Mouse (Mus musculus) CH12.LX (cell line): ENCODE measurements around the gene Spta1. TPM values are rescaled to one million over a fixed set of nuclear protein-coding genes. Genes with fewer than 3 reads are reported as not detected.

Experiments
- DNase-seq: peaks from one replicate; pipeline ENCODE4 v3.0.0-alpha.2; 2013; ENCODE audit errors: extremely low read depth
- H3K27ac ChIP-seq: 2 replicates; pipeline ENCODE4 v1.5.1; 2012; ENCODE audit warnings: low read depth, mild to moderate bottlenecking, control low read depth, moderate library complexity; ENCODE audit not compliant: insufficient read depth
- H3K27me3 ChIP-seq: replicated peaks from 2 replicates; pipeline ENCODE3; 2012; ENCODE audit warnings: inconsistent platforms
- H3K36me3 ChIP-seq, 2 experiments: replicated peaks in 1 of 2; 2 replicates each; pipeline versions ENCODE3 to v1.6.1; 2012; ENCODE audit warnings: inconsistent platforms in 1 of 2, low read length in 1 of 2, mild to moderate bottlenecking in 1 of 2, mixed read lengths in 1 of 2, moderate library complexity in 1 of 2; ENCODE audit not compliant: control insufficient read depth in 1 of 2, insufficient read depth in 1 of 2
- H3K4me1 ChIP-seq, 2 experiments: 2 replicates each; pipeline ENCODE4 v1.6.1; 2012; ENCODE audit warnings: inconsistent platforms in 1 of 2, moderate library complexity in 1 of 2; ENCODE audit not compliant: insufficient read depth in 2 of 2, control insufficient read depth in 1 of 2
- H3K4me2 ChIP-seq: 2 replicates; pipeline ENCODE4 v1.6.1; 2012; ENCODE audit warnings: low read depth, mild to moderate bottlenecking, control low read depth; ENCODE audit not compliant: poor library complexity, insufficient read depth, severe bottlenecking
- H3K4me3 ChIP-seq, 3 experiments: fragments of 150-350 bp in 1 of 3; sonication (generic) in 1 of 3; replicated peaks in 1 of 3; 2 replicates each; pipeline versions ENCODE3 to v1.5.1; 2011 to 2012; ENCODE audit warnings: low read depth in 2 of 3, low read length in 2 of 3, mild to moderate bottlenecking in 2 of 3, moderate library complexity in 2 of 3, control low read depth in 1 of 3, improper control_type of control experiment in 1 of 3, inconsistent platforms in 1 of 3, mixed read lengths in 1 of 3; ENCODE audit not compliant: poor library complexity in 1 of 3
- H3K79me2 ChIP-seq: replicated peaks from 2 replicates; pipeline ENCODE4 v1.6.1; 2012; ENCODE audit warnings: mild to moderate bottlenecking, moderate library complexity; ENCODE audit not compliant: control insufficient read depth, poor library complexity, insufficient read depth, severe bottlenecking; ENCODE audit errors: extremely low read depth
- H3K9ac ChIP-seq: 2 replicates; pipeline ENCODE4 v1.6.1; 2012; ENCODE audit warnings: low read depth, mild to moderate bottlenecking, control low read depth, moderate library complexity; ENCODE audit not compliant: insufficient read depth
- H3K9me3 ChIP-seq: replicated peaks from 2 replicates; pipeline ENCODE3; 2012; ENCODE audit warnings: low read length, inconsistent platforms, mixed read lengths
- JUN ChIP-seq: IDR thresholded peaks from 2 replicates; pipeline ENCODE4 v1.6.1; 2011; ENCODE audit warnings: low read depth, mild to moderate bottlenecking, low read length, improper control_type of control experiment, moderate library complexity; ENCODE audit not compliant: insufficient read depth
- MAFK ChIP-seq: IDR thresholded peaks from 2 replicates; pipeline ENCODE4 v1.6.1; 2011; ENCODE audit warnings: low read length, improper control_type of control experiment; ENCODE audit not compliant: insufficient replicate concordance
- MEF2A ChIP-seq: IDR thresholded peaks from 2 replicates; pipeline ENCODE4 v1.6.1; 2014; ENCODE audit warnings: low read depth, mild to moderate bottlenecking, inconsistent platforms, low read length, improper control_type of control experiment, borderline replicate concordance
- RAD21 ChIP-seq: IDR thresholded peaks from 2 replicates; pipeline ENCODE4 v1.6.1; 2011; ENCODE audit warnings: low read depth, mild to moderate bottlenecking, low read length, improper control_type of control experiment, moderate library complexity
- RCOR1 ChIP-seq: conservative IDR thresholded peaks from 2 replicates; pipeline ENCODE4 v1.6.1; 2012; ENCODE audit warnings: low read depth, mild to moderate bottlenecking, inconsistent platforms, low read length, improper control_type of control experiment
- SIN3A ChIP-seq: IDR thresholded peaks from 2 replicates; pipeline ENCODE4 v1.6.1; 2012; ENCODE audit warnings: low read length, improper control_type of control experiment, inconsistent platforms
- TBP ChIP-seq: conservative IDR thresholded peaks from 2 replicates; pipeline ENCODE4 v1.6.1; 2011; ENCODE audit warnings: low read depth, low read length, improper control_type of control experiment
- UBTF ChIP-seq: IDR thresholded peaks from 2 replicates; pipeline ENCODE4 v1.6.1; 2012; ENCODE audit warnings: low read depth, mild to moderate bottlenecking, inconsistent platforms, low read length, improper control_type of control experiment, moderate library complexity
- dilution Hi-C: fragments of 300-500 bp; cut with MboI; formaldehyde crosslinking; loops from 2 replicates; pipeline ENCODE4 v1.14.3; 2020; ENCODE audit warnings: low sequenced_read_pairs; ENCODE audit not compliant: extremely low pct_unique_long_range_greater_than_20kb, extremely low pct_ligation_motif_present
- in situ Hi-C: fragments of 300-500 bp; cut with MboI; formaldehyde crosslinking; loops from 3 replicates; pipeline ENCODE4 v1.14.3; 2019; ENCODE audit warnings: low sequenced_read_pairs, low pct_ligation_motif_present, low pct_unique_long_range_greater_than_20kb, mixed read lengths
- polyA plus RNA-seq: library from polyadenylated mRNA; unstranded; fragments of >175 nt; gene quantifications from 2 replicates; pipeline ENCODE4 v1.2.1, GENCODE M21; 2012; ENCODE audit warnings: low read depth; ENCODE audit not compliant: insufficient read length
- total RNA-seq, 2 experiments: library from RNA; depleted of rRNA; stranded (reverse); fragments of 300-350 nt in 1 of 2; fragments of >200 nt in 1 of 2; gene quantifications; 2 replicates each; pipeline ENCODE4 v1.2.3; 2012 to 2014

Gene Spta1
- total and polyA plus RNA-seq, 3 experiments, result 0.81 to 16.0 (median 1.2) TPM

DNA sequence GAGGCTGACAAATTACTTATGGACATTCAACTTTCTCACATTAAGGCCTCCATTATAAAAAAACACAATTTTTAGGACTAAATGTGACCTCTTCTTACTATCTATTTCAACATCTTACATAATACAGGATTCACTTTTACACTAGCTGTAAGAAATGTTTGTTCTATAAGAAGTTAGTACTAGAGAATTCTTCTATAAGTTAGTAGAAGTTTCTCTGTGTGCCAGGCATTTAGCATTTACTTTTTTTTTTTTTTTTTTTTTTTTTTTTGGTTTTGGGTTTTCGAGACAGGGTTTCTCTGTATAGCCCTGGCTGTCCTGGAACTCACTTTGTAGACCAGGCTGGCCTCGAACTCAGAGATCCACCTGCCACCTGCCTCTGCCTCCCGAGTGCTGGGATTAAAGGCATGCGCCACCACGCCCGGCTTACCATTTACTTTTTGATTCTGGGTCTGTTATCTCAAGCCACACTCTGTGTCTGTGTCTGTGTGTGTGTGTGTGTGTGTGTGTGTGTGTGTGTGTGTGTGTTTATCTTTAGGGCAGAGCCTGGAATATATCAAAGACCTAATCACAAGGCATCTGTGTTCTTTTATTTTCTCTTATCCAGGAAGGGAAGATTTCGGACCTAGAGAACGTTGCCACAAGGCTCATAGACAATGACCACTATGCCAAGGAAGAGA, 44.1 kb downstream of the Spta1 start:
- no peak overlapping the region for H3K4me3 ChIP-seq
- no peak overlapping the region for H3K27ac ChIP-seq
- no peak overlapping the region for H3K4me2 ChIP-seq
- no peak for TF ChIP-seq JUN
- no peak for TF ChIP-seq RCOR1
- no peak for TF ChIP-seq MEF2A
- TF ChIP-seq TBP, result no peak
- no peak for TF ChIP-seq UBTF
- H3K4me1 ChIP-seq, result no peaks in the 10 kb centered on the region
- in situ Hi-C loops, result no loop called here
- H3K9me3 ChIP-seq, result no peaks in the 10 kb centered on the region
- H3K36me3 ChIP-seq, result peaks cover 0 to 70% of the 10 kb centered on the region in 2 experiments
- no peaks in the 10 kb centered on the region for H3K27me3 ChIP-seq
- no peaks in the 10 kb centered on the region for H3K79me2 ChIP-seq
- no peak overlapping the region for H3K9ac ChIP-seq
- no peak for DNase-seq
- dilution Hi-C loops, result no loop called here

DNA sequence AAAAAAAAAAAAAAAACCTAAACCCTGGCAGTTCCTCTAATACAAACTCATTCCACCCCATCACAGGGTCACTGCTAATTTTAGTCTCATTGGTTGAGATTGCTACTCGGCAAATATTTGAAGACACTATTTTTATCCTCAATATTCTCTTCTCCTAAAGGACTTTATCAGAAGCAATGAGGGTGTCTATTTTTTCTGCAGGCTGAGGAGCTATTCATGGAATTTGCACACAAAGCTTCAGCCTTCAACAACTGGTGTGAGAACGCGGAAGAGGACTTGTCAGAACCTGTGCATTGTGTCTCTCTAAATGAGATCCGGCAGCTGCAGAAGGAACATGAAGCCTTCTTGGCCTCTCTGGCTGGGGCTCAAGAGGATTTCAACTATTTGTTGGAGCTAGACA, 67.3 kb downstream of the Spta1 start:
- no peaks in the 10 kb centered on the region for H3K79me2 ChIP-seq
- H3K27me3 ChIP-seq, result no peaks in the 10 kb centered on the region
- H3K4me1 ChIP-seq, result no peaks in the 10 kb centered on the region
- dilution Hi-C loops (no loop called here), in situ Hi-C loops (no loop called here)
- DNase-seq, result no peak
- peaks cover 0 to 49% of the 10 kb centered on the region in 2 experiments for H3K36me3 ChIP-seq
- no peak overlapping the region for H3K4me2 ChIP-seq
- H3K9ac ChIP-seq, result no peak overlapping the region
- TF ChIP-seq MAFK, result no peak
- TF ChIP-seq SIN3A, result no peak
- no peak for TF ChIP-seq RAD21
- H3K9me3 ChIP-seq, result no peaks in the 10 kb centered on the region
- no peak overlapping the region for H3K27ac ChIP-seq
- no peak overlapping the region for H3K4me3 ChIP-seq

DNA sequence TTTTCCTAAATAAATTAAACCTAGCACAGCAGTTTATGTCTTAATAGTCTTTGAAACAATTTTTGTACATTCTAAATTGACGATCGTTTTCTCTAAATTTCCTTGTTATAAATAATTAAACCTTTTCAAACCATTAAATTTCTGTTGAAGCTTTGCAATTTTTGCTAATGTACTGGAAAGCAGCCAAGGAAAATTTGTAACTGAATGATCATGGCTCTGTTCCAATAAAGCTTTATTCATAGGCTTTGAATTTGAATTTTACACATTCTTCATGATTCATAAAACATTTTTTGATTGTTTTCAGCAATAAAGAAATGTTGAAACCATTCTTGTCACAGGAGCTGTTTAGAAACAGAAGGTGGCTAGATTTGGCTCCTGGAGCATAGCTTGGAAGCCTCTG, 72.0 kb downstream of the Spta1 start:
- dilution Hi-C loops (no loop called here), in situ Hi-C loops (no loop called here)
- no peak for TF ChIP-seq TBP
- TF ChIP-seq RAD21, result no peak
- Histone ChIP-seq H3K79me2 (no peaks in the 10 kb centered on the region), H3K36me3 (peaks cover 0 to 45% of the 10 kb centered on the region in 2 experiments), H3K27me3 (no peaks in the 10 kb centered on the region), H3K4me3 (no peak overlapping the region), H3K4me1 (no peaks in the 10 kb centered on the region), H3K27ac (no peak overlapping the region), H3K9ac (no peak overlapping the region), H3K9me3 (no peaks in the 10 kb centered on the region), H3K4me2 (no peak overlapping the region)
- no peak for DNase-seq
